Mouse (Mus musculus): ENCODE data around the gene Sec16b. TPM values are rescaled to one million over a fixed set of nuclear protein-coding genes. Genes with fewer than 3 reads are reported as not detected.

Gene Sec16b
- not detected in 2 replicates for polyA plus RNA-seq (2011; ENCODE audit: insufficient read depth, insufficient read length, low read depth, missing spikeins)

- H3K4me1 ChIP-seq (ENCODE audit: control insufficient read depth, insufficient read depth, low read length), result no peaks in the 10 kb centered on the region
- no peak for TF ChIP-seq EP300 (IDR thresholded peaks at IDR 0.05; ENCODE audit: insufficient read depth, low read depth, low read length)
- TF ChIP-seq CTCF (IDR thresholded peaks at IDR 0.05; ENCODE audit: low read depth, low read length), result no peak
- TF ChIP-seq POLR2A (IDR thresholded peaks at IDR 0.05; ENCODE audit: insufficient read depth, low read length), result no peak
- no peaks in the 10 kb centered on the region for H3K36me3 ChIP-seq (ENCODE audit: control insufficient read depth, insufficient read depth, low read length, poor library complexity, severe bottlenecking)
- no peak within 1 kb of the TSS for H3K27ac ChIP-seq (ENCODE audit: insufficient read depth, low read length)
- no peak within 1 kb of the TSS for H3K4me3 ChIP-seq (ENCODE audit: low read depth, low read length)
- no peaks in the 10 kb centered on the region for H3K27me3 ChIP-seq (ENCODE audit: control insufficient read depth, insufficient read depth, low read length, poor library complexity, severe bottlenecking)
- H3K9ac ChIP-seq (ENCODE audit: low read depth, poor library complexity, severe bottlenecking), result no peak within 1 kb of the TSS
- no peaks in the 10 kb centered on the region for H3K9me3 ChIP-seq (replicated peaks; ENCODE audit: control insufficient read depth, insufficient read depth, low read length, poor library complexity, severe bottlenecking)
These were observed at the start of gene Sec16b for GRCm38 (mm10) chr1:157506522-157506921. Sec16b (plus strand) TSS chr1:157506728.

- Histone ChIP-seq H3K4me3 (ENCODE audit: low read depth, low read length) (no peak overlapping the region), H3K27me3 (ENCODE audit: control insufficient read depth, insufficient read depth, low read length, poor library complexity, severe bottlenecking) (no peaks in the 10 kb centered on the region), H3K27ac (ENCODE audit: insufficient read depth, low read length) (no peak overlapping the region), H3K9me3 (replicated peaks; ENCODE audit: control insufficient read depth, insufficient read depth, low read length, poor library complexity, severe bottlenecking) (no peaks in the 10 kb centered on the region), H3K9ac (ENCODE audit: low read depth, poor library complexity, severe bottlenecking) (no peak overlapping the region), H3K4me1 (ENCODE audit: control insufficient read depth, insufficient read depth, low read length) (no peaks in the 10 kb centered on the region), H3K36me3 (ENCODE audit: control insufficient read depth, insufficient read depth, low read length, poor library complexity, severe bottlenecking) (no peaks in the 10 kb centered on the region)
- TF ChIP-seq POLR2A (IDR thresholded peaks at IDR 0.05; ENCODE audit: insufficient read depth, low read length) (no peak), EP300 (IDR thresholded peaks at IDR 0.05; ENCODE audit: insufficient read depth, low read depth, low read length) (no peak), CTCF (IDR thresholded peaks at IDR 0.05; ENCODE audit: low read depth, low read length) (no peak)
These were observed 48.7 kb upstream of the Sec16b start for GRCm38 (mm10) chr1:157457789-157458188.

- no peaks in the 10 kb centered on the region for H3K27me3 ChIP-seq (ENCODE audit: control insufficient read depth, insufficient read depth, low read length, poor library complexity, severe bottlenecking)
- TF ChIP-seq CTCF (IDR thresholded peaks at IDR 0.05; ENCODE audit: low read depth, low read length) (peak; percentile 90), POLR2A (IDR thresholded peaks at IDR 0.05; ENCODE audit: insufficient read depth, low read length) (no peak), EP300 (IDR thresholded peaks at IDR 0.05; ENCODE audit: insufficient read depth, low read depth, low read length) (0 out of 2 replicates have a peak, but pooled peaks have one; percentile 28)
- peak within 1 kb of the TSS; percentile 25 for H3K9ac ChIP-seq (ENCODE audit: low read depth, poor library complexity, severe bottlenecking)
- no peak within 1 kb of the TSS for H3K27ac ChIP-seq (ENCODE audit: insufficient read depth, low read length)
- no peaks in the 10 kb centered on the region for H3K9me3 ChIP-seq (replicated peaks; ENCODE audit: control insufficient read depth, insufficient read depth, low read length, poor library complexity, severe bottlenecking)
- H3K4me3 ChIP-seq (ENCODE audit: low read depth, low read length), result peak within 1 kb of the TSS; percentile 57
- no peaks in the 10 kb centered on the region for H3K4me1 ChIP-seq (ENCODE audit: control insufficient read depth, insufficient read depth, low read length)
- no peaks in the 10 kb centered on the region for H3K36me3 ChIP-seq (ENCODE audit: control insufficient read depth, insufficient read depth, low read length, poor library complexity, severe bottlenecking)
These were observed 47.9 kb upstream of the Sec16b start, which contains the start of gene Cryzl2 for GRCm38 (mm10) chr1:157458421-157459208. Cryzl2 (plus strand) TSS chr1:157458577.

- Histone ChIP-seq H3K9ac (ENCODE audit: low read depth, poor library complexity, severe bottlenecking) (no peak overlapping the region), H3K36me3 (ENCODE audit: control insufficient read depth, insufficient read depth, low read length, poor library complexity, severe bottlenecking) (no peaks in the 10 kb centered on the region), H3K4me1 (ENCODE audit: control insufficient read depth, insufficient read depth, low read length) (no peaks in the 10 kb centered on the region), H3K4me3 (ENCODE audit: low read depth, low read length) (no peak overlapping the region), H3K27ac (ENCODE audit: insufficient read depth, low read length) (no peak overlapping the region), H3K27me3 (ENCODE audit: control insufficient read depth, insufficient read depth, low read length, poor library complexity, severe bottlenecking) (no peaks in the 10 kb centered on the region), H3K9me3 (replicated peaks; ENCODE audit: control insufficient read depth, insufficient read depth, low read length, poor library complexity, severe bottlenecking) (no peaks in the 10 kb centered on the region)
- no peak for TF ChIP-seq POLR2A (IDR thresholded peaks at IDR 0.05; ENCODE audit: insufficient read depth, low read length)
- TF ChIP-seq CTCF (IDR thresholded peaks at IDR 0.05; ENCODE audit: low read depth, low read length), result no peak
- TF ChIP-seq EP300 (IDR thresholded peaks at IDR 0.05; ENCODE audit: insufficient read depth, low read depth, low read length), result no peak
These were observed 46.6 kb upstream of the Sec16b start for GRCm38 (mm10) chr1:157459904-157460303.

- TF ChIP-seq CTCF (IDR thresholded peaks at IDR 0.05; ENCODE audit: low read depth, low read length) (no peak), POLR2A (IDR thresholded peaks at IDR 0.05; ENCODE audit: insufficient read depth, low read length) (no peak), EP300 (IDR thresholded peaks at IDR 0.05; ENCODE audit: insufficient read depth, low read depth, low read length) (no peak)
- H3K4me1 ChIP-seq (ENCODE audit: control insufficient read depth, insufficient read depth, low read length), result no peaks in the 10 kb centered on the region
- H3K27me3 ChIP-seq (ENCODE audit: control insufficient read depth, insufficient read depth, low read length, poor library complexity, severe bottlenecking), result no peaks in the 10 kb centered on the region
- H3K36me3 ChIP-seq (ENCODE audit: control insufficient read depth, insufficient read depth, low read length, poor library complexity, severe bottlenecking), result no peaks in the 10 kb centered on the region
- H3K9me3 ChIP-seq (replicated peaks; ENCODE audit: control insufficient read depth, insufficient read depth, low read length, poor library complexity, severe bottlenecking), result no peaks in the 10 kb centered on the region
- no peak overlapping the region for H3K4me3 ChIP-seq (ENCODE audit: low read depth, low read length)
- no peak overlapping the region for H3K27ac ChIP-seq (ENCODE audit: insufficient read depth, low read length)
- no peak overlapping the region for H3K9ac ChIP-seq (ENCODE audit: low read depth, poor library complexity, severe bottlenecking)
These were observed 45.3 kb upstream of the Sec16b start for GRCm38 (mm10) chr1:157461276-157461675.

- no peak overlapping the region for H3K4me3 ChIP-seq (ENCODE audit: low read depth, low read length)
- H3K36me3 ChIP-seq (ENCODE audit: control insufficient read depth, insufficient read depth, low read length, poor library complexity, severe bottlenecking), result no peaks in the 10 kb centered on the region
- H3K27ac ChIP-seq (ENCODE audit: insufficient read depth, low read length), result no peak overlapping the region
- H3K4me1 ChIP-seq (ENCODE audit: control insufficient read depth, insufficient read depth, low read length), result no peaks in the 10 kb centered on the region
- H3K9ac ChIP-seq (ENCODE audit: low read depth, poor library complexity, severe bottlenecking), result no peak overlapping the region
- TF ChIP-seq CTCF (IDR thresholded peaks at IDR 0.05; ENCODE audit: low read depth, low read length), result no peak
- TF ChIP-seq EP300 (IDR thresholded peaks at IDR 0.05; ENCODE audit: insufficient read depth, low read depth, low read length), result no peak
- TF ChIP-seq POLR2A (IDR thresholded peaks at IDR 0.05; ENCODE audit: insufficient read depth, low read length), result no peak
- no peaks in the 10 kb centered on the region for H3K9me3 ChIP-seq (replicated peaks; ENCODE audit: control insufficient read depth, insufficient read depth, low read length, poor library complexity, severe bottlenecking)
- H3K27me3 ChIP-seq (ENCODE audit: control insufficient read depth, insufficient read depth, low read length, poor library complexity, severe bottlenecking), result no peaks in the 10 kb centered on the region
These were observed 44.2 kb upstream of the Sec16b start for GRCm38 (mm10) chr1:157462336-157462735.

Data from ES-Bruce4 (cell line).